Mouse (Mus musculus) bone marrow macrophage, adult 2 months (primary cell): ENCODE measurements around the gene Pah.

Experiments
- CTCF ChIP-seq: IDR thresholded peaks from 2 replicates; pipeline ENCODE4 v1.5.1; 2012; ENCODE audit warnings: low read depth, mild to moderate bottlenecking, low read length, moderate library complexity
- POLR2A ChIP-seq: IDR thresholded peaks from 2 replicates; pipeline ENCODE4 v1.6.1; 2012; ENCODE audit warnings: mild to moderate bottlenecking, low read depth, low read length, borderline replicate concordance

DNA sequence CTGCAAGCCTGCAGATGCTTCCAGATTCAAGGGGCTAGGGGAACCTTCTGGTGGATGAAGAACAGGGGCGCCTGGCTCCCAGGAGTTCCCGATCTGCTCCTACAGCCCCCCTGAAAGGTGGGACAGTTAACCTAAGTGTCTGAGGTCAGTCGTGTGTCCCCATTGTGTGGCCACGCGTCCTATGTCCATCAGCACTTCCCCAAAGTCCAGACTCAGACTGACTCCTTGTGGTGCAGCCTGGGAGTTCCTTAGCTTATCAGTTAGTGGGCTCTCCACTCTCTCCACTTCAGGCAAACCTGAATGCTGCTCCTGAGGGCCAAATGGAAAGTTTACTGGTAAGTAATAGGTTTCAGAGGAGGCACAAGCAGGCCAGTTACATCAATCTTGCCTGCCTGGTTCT lies 19.3 kb upstream of the Pah start:
- TF ChIP-seq CTCF = no peak
- no peak for TF ChIP-seq POLR2A
